Mouse (Mus musculus): ENCODE data around the gene Gm45713.
"Not testable (repeated sequence)": the region's sequence is repeated elsewhere in the genome, so short reads cannot be mapped to it uniquely, and the experiment has no call there.

The Gm45713 gene

GRCm38 (mm10) chr7:45123186-45123570, 12.9 kb downstream of the Gm45713 start:
- no peak for DNase-seq (ENCODE audit: low spot score)

GRCm38 (mm10) chr7:45122561-45123185, 13.4 kb downstream of the Gm45713 start:
- DNase-seq (ENCODE audit: low spot score) = no peak

GRCm38 (mm10) chr7:45121966-45122365, 14.1 kb downstream of the Gm45713 start:
- DNase-seq (ENCODE audit: low spot score) = no peak

GRCm38 (mm10) chr7:45121404-45121803, 14.6 kb downstream of the Gm45713 start:
- DNase-seq (ENCODE audit: low spot score) = no peak

GRCm38 (mm10) chr7:45119780-45120709, 16.0 kb downstream of the Gm45713 start:
- DNase-seq (ENCODE audit: low spot score) = no peak

GRCm38 (mm10) chr7:45118336-45118735, 17.7 kb downstream of the Gm45713 start:
- no peak for DNase-seq (ENCODE audit: low spot score)

GRCm38 (mm10) chr7:45117566-45117965, 18.5 kb downstream of the Gm45713 start:
- no peak for DNase-seq (ENCODE audit: low spot score)

- no peak for DNase-seq (ENCODE audit: low spot score)
Observed at GRCm38 (mm10) chr7:45113476-45113875, 22.6 kb downstream of the Gm45713 start.

GRCm38 (mm10) chr7:45112529-45112928, 23.5 kb downstream of the Gm45713 start:
- DNase-seq (ENCODE audit: low spot score) = no peak

- DNase-seq (ENCODE audit: low spot score) = no peak
Observed at GRCm38 (mm10) chr7:45111940-45112339, 24.1 kb downstream of the Gm45713 start.

GRCm38 (mm10) chr7:45110089-45110488, 25.9 kb downstream of the Gm45713 start:
- not testable (repeated sequence) for DNase-seq (ENCODE audit: low spot score)

- DNase-seq (ENCODE audit: low spot score) = no peak
Observed at GRCm38 (mm10) chr7:45107052-45107645, 28.9 kb downstream of the Gm45713 start.

GRCm38 (mm10) chr7:45106441-45106840, 29.6 kb downstream of the Gm45713 start:
- no peak for DNase-seq (ENCODE audit: low spot score)

GRCm38 (mm10) chr7:45105491-45105890, 30.5 kb downstream of the Gm45713 start:
- DNase-seq (ENCODE audit: low spot score) = no peak

- no peak for DNase-seq (ENCODE audit: low spot score)
Observed at GRCm38 (mm10) chr7:45104941-45105340, 31.1 kb downstream of the Gm45713 start.

- peak; percentile 94 for DNase-seq (ENCODE audit: low spot score)
Observed at GRCm38 (mm10) chr7:45103652-45104180, 32.3 kb downstream of the Gm45713 start, which contains the start of gene Fcgrt. Gene Fcgrt, minus strand, starts transcription at chr7:45103851.

- no peak for DNase-seq (ENCODE audit: low spot score)
Observed at GRCm38 (mm10) chr7:45102940-45103585, 33.0 kb downstream of the Gm45713 start.

- no peak for DNase-seq (ENCODE audit: low spot score)
Observed at GRCm38 (mm10) chr7:45102441-45102840, 33.6 kb downstream of the Gm45713 start.

- no peak for DNase-seq (ENCODE audit: low spot score)
Observed at GRCm38 (mm10) chr7:45100046-45100445, 36.0 kb downstream of the Gm45713 start.

GRCm38 (mm10) chr7:45098541-45099240, 37.3 kb downstream of the Gm45713 start:
- no peak for DNase-seq (ENCODE audit: low spot score)

- no peak for DNase-seq (ENCODE audit: low spot score)
Observed at GRCm38 (mm10) chr7:45097479-45097878, 38.6 kb downstream of the Gm45713 start.

Data from ovary, adult 18-20 months (tissue).